Mouse (Mus musculus) skeletal muscle tissue, adult 2 months (tissue): ENCODE data around the gene Klhl9.
A peak's percentile ranks its signal among the peaks of the same experiment; 100 is the strongest.

Source experiments
- DNase-seq: peaks from one replicate; pipeline ENCODE4 v3.0.0-alpha.2; 2012; ENCODE audit warnings: low read depth, low spot score

Gene Klhl9

DNA sequence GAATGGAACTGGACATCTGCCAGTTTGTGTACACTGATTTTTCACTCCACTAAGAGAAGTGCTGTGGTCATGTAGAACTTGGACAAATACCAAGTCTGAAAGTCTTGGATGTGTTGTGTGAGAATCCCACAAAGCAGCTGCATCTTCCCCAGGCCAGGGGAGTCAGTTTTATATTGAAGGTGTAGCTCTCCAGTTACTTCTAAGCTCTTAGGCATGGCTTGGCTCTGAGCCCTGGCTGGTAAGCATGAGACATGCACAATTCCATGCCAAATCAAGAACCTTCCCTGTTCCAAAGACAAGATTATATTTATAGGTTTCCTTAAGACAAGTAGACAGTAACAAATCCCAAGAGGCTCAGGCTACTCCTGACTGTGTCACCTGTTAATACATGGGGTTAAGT lies 7.2 kb downstream of the Klhl9 start:
- DNase-seq, result peak; percentile 89

DNA sequence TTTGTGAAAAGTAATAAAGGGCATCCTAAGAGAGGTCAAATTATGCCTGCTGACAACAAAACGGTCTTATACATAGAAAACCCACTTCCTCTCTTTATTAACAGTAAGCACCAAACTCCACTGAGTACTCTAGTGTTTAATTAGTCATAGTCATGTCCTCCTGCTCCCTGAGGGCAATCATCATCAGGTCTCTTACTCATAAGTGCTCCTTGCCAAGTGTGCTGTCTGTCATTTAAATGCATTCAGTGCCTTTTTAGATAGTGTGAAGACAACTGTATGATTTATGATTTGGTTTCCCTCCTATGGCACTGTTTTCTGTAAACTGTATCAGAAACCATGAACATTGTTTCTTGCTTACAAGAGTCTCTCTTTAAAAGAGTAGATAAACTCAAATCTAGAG lies 8.0 kb downstream of the Klhl9 start:
- no peak for DNase-seq

DNA sequence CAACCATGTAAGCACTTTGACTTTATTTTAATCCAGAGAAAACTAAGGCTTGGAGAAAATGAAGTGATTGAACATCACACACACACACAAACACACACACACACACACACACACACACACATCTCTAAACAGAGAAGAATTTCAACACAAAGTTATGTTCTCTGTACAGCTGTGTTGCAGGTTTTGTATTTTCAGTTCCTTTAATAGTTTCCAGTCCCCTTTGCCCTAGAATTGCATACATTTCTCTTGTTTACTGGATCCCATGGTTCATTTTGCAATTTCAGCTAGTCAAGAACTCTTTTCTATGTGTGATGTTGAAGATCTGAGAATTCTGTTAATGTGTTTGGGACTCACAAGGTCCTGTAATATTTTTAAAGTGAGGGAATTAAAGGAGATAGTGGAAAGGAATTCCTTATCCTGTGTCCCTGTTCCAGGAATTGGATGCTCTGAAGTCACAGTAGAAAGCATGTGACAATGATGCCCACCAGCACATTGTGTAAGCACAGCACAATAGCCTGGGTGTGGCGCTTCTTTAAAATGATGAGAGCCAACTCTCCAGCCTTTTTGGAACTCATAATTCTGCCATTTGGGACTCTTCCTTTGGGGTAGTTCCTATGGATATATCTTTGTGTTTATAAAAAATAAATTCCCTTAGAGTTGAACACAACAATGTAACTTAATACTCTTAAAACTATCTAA lies 15.0 kb downstream of the Klhl9 start:
- no peak for DNase-seq

DNA sequence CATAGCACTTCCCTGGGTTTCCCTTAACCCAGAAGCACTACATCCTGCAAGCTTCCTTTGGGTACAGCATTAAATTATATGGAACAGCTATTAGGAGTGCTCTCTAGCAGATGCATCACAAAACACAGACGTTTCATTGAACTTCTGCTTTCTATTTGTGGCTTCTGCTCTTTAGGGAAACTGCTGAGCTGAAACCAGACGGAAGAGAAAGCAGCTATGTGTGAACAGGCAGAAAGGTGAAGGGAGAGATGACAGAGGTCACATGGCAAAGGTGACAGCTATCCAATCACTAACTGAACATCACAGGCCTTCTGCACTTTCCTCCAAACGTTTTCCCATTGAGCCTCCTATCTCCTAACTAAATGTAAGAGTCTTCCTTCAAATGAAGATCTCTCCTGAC lies 16.3 kb downstream of the Klhl9 start:
- DNase-seq, result no peak

DNA sequence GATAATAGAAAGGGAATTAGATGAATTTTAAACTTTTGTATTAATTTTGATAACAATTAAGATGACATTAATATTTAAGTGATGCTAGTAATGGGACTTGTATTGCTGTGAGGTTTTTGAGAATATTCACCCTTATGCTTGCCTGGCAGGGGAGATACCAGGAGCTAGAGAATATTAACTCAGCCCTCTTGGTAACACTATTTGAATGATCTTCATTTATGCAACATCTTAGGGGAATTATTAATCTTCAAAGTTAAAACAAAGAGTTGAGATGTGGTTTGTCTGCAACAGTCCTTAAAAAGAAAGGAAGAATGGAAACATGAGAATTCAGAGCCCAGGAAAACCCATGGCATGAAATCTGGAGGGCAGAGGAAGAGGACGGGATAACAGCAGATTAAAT lies 23.0 kb downstream of the Klhl9 start:
- DNase-seq, result no peak

DNA sequence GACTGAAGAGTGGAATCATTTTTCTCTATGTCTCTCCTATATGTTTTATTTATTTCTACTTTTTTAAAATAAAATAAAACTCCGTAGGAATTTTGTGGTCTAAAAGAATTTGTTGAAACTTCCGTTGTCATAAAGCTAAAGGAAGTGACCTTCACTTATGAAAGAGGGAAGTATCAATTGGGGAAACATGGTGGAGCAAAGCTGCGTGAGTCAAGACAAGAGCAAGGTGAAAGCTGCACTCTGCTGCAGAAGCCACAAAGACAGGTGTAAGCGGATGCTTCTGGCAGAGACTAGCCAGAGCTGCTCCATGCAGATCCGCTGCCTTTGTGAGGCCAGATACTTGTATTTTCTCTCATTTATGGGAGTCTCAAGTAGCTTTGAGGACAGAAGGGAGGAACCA lies 23.5 kb downstream of the Klhl9 start:
- no peak for DNase-seq

DNA sequence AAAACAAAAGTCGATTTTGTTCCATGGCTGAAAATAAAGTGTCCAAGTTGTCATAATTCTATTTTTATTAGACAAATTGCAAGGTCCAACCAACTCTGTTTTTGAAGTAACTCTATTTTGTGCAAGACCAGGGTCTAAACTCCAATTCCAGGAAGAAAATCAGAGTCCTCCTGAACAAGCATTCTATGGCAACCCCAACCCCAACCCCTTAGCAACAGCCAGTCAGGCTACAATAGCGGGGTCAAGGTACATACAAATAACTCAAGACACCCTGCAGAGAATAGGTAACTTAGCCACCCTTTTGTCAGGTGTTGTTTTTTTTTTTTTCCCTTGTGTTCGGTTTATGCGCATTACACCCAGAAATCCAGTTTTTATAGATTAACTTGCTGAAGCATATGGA lies 24.5 kb downstream of the Klhl9 start:
- no peak for DNase-seq

DNA sequence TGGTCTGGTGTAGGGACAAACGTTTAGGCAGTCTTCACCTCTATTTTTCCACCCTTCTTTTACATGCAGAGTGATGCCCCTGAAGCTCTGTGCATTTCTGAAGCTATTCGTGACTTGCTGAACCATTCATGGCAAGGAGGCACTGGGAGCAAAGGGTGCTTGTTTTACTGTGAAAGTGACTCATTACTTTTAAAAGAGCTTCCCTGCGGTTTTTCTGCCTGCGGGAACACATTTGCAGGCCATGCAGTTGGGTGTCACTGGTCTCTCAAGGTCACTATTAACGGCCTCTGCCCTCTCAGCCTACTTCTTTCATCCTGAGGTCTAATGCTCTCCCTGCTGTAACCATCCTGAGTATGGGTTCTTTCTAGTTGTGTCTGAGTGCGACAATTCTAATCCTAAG lies 25.2 kb downstream of the Klhl9 start:
- no peak for DNase-seq

DNA sequence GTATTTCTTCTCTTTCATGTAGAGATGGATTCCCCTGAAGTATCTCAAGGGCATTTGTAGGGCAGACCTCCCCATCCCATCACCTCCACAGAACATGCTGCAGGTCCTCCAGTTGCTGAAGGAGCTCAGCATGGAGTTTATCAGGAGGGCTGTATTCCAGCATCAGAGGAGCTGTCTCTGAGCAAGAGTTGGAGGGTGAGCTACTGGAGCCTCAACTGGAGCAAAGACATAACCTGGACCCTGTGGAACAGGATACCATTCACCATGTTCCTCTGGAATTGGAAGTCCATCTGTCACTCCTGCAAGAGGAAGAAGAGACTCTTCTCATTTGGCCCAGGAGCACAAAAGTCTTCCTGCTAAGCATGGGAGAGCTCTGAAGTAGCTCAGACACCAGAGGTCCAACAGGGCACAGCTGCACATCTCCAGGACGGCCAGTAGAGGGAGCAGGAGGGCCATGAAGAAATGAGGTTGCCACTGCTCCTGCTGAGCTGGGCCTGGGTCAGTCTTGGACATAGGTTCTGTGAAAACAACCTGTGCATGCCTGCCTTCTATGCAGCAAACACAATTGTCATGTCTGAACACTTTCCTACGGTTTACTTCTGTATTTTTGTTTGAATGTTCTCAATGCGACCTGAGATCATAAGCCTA lies 25.9 kb downstream of the Klhl9 start:
- peak; percentile 70 for DNase-seq

DNA sequence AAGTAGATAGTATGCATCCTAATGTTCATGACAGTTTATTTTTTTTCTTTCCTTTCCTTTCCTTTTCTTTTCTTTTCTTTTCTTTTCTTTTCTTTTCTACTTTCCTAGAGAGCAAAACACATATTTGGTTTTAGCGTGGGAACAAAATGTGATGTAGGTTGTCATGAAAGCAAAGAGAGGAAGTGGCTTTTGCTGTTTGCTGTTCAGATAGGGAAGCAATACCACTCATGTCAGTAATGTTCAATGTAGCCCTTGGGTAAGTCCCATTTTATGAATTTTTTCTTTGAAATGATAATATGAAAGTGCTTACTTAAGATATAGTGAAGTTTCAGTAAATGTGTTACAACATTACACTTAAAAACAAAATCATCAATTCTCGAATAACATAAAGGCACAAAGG lies 28.9 kb downstream of the Klhl9 start:
- no peak for DNase-seq

DNA sequence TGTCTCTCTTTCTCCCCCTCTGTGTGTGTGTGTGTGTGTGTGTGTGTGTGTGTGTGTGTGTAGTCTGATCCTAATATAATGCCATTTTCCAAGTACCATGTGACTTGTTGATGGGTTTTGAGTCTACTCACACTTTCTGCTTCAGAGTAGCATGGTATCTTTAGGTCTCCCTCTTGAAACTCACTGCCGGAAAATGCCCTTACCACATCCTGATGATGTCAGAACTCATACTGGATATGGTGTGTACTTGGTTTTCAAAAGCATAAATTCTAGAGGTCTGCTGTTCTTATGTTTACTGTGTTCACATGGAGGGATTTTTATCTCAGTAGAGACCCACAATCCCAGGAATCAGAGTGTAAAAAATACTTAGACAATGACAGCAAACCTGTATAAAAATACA lies 29.7 kb downstream of the Klhl9 start:
- DNase-seq, result no peak

DNA sequence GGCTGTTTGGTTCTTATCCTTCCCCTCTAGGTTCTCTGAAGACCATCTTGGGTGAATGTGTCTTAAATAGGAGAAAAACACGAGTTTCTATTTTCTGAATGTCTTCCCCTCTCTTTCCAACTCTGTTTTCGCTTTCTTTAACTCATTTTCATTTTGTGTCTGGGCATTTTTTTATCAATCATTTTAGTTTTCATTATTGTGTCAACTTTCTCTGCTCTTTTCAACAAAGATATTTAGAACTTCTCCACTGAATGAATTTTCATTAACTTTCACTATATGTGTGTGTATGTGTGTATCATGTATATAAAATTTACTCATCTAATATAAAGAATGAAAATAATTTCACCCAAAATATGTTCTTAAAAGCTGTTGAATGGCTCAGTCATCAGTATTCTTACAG lies 31.0 kb downstream of the Klhl9 start, which contains the start of gene Ifnab:
Ifnab (minus strand) TSS at position 101 of the 400 bp plus-strand sequence.
- DNase-seq, result no peak

DNA sequence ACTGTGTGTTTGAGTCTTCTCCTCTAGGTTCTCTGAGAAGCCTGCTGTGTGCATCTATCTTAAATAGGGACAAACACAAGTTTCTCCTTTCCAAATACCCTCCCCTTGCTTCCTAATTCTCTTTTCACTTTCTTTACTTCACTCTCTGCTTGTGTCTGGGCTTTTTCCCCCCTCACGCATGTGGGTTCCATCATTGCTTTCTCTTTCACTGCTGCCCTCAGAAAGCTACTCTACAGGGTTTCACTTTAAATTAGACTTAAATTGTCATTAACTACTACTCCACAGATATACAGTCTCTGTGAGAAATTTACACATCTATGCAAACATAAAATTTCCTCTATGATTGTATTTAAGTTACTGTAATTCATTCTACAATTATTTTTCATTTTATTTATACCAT lies 38.5 kb downstream of the Klhl9 start, which contains the start of gene Ifna2:
Ifna2 (minus strand) TSS at position 101 of the 400 bp plus-strand sequence.
- no peak for DNase-seq

DNA sequence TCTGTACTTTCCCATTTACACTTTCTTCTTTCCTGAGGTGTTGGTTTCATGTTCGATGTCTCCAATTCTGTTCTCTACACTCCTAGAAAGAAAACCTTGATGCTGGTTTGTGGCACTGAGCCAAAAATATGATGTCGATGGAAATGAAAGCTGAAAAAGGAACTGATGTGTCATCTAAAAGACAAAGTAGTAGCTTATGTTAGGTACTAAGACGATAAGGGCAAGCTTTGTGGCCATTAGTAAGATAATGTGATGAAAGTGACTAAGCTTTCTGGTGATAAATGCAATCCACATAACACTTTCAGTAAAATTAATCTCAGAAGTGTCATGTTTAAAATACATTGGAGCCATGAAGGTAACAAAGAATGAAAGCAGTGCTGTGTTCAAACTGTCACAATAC lies 40.9 kb downstream of the Klhl9 start:
- no peak for DNase-seq

DNA sequence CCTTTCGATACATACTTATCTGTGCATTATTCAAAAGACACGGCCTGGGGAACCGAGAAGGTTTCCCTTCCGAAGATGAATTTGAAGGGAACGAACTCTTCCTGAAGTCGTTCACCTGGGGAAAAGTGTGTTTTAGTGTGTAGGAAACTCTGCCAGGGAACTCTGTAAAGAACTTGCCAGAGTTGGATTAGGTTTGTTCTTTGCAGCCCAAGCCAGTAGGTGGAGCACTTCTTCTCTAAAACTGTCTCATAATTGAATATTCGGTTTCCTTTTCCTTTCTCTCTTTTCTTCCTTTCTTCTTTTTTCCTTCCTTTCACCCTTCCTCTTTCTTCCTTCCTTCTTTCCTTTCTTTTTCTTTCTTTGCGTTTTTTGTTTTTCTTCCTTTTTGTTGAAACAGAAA lies 41.9 kb downstream of the Klhl9 start:
- DNase-seq, result no peak

DNA sequence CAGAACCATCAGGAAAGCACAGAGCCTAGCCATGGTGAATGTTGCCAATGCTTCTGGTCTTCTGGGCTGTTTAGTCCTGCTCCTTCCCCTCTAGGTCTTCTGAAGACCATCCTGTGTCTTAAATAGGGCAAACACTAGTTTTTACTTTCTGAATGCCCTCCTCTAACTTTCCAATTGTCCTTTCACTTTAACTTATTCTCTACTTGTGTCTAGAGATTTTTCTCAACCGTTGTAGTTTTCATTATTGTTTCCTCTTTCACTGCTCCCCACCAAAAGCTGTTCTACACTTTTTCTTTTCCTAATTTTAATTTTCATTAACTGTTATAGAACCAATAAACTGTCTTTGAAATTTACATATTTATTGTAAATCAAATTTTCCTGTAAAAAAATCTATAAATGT lies 45.4 kb downstream of the Klhl9 start, which contains the start of gene Ifna16:
Ifna16 (minus strand) TSS at position 101 of the 400 bp plus-strand sequence.
- no peak for DNase-seq
